Mouse (Mus musculus) layer of hippocampus, adult 18-20 months (tissue): ENCODE data around the gene Magea2. TPM values are rescaled to one million over a fixed set of nuclear protein-coding genes. Genes with fewer than 3 reads are reported as not detected.
"Not testable (repeated sequence)": the region's sequence is repeated elsewhere in the genome, so short reads cannot be mapped to it uniquely, and the experiment has no call there.

Source experiments
- DNase-seq, 2 experiments: peaks; one replicate each; pipeline ENCODE4 v3.0.0; 2022; ENCODE audit warnings: low spot score in 2 of 2
- long read RNA-seq: library from polyadenylated mRNA; stranded (forward); transcript quantifications from one replicate; pipeline ENCODE4 v2.0.0, GENCODE M21; 2021
- total RNA-seq, 2 experiments: library from RNA; stranded (reverse); gene quantifications; 2 replicates each; pipeline ENCODE4 v1.2.3; 2021

Gene Magea2
- total RNA-seq: not detected
- long read RNA-seq: 0 reads

GRCm38 (mm10) chrX:155093566-155093965, at the start of gene Magea2:
Gene Magea2, minus strand, starts transcription at chrX:155093666.
- DNase-seq: not testable (repeated sequence)

GRCm38 (mm10) chrX:155128312-155128711, 34.8 kb upstream of the Magea2 start, which contains the start of gene Cldn34b2:
Gene Cldn34b2, minus strand, starts transcription at chrX:155128412.
- not testable (repeated sequence) for DNase-seq

- DNase-seq: peak in 1 of 2 experiments; percentile 32
These were observed 4.6 kb upstream of the Magea2 start for GRCm38 (mm10) chrX:155098024-155098423.

GRCm38 (mm10) chrX:155089693-155090092, 3.8 kb downstream of the Magea2 start, which contains the start of gene Magea1:
Gene Magea1, minus strand, starts transcription at chrX:155089793.
- DNase-seq: not testable (repeated sequence)

GRCm38 (mm10) chrX:155063045-155063444, 30.4 kb downstream of the Magea2 start, which contains the start of gene Magea5:
Gene Magea5, minus strand, starts transcription at chrX:155063145.
- not testable (repeated sequence) for DNase-seq

GRCm38 (mm10) chrX:154995750-154996149, 97.7 kb downstream of the Magea2 start, which contains the start of gene Magea8:
Gene Magea8, minus strand, starts transcription at chrX:154995850.
- DNase-seq: not testable (repeated sequence)

Other genes with a start within 250 kb of the Magea2 start
- not detected for gene Cldn34b1, start 203.4 kb downstream of the Magea2 start, total RNA-seq
- gene Magea6, start 157.7 kb downstream of the Magea2 start, total RNA-seq: not detected
- not detected for gene Magea3, start 144.2 kb downstream of the Magea2 start, total RNA-seq
- gene Magea8, start 97.8 kb downstream of the Magea2 start, total RNA-seq: not detected
- not detected for gene Magea5, start 30.5 kb downstream of the Magea2 start, total RNA-seq
- not detected for gene Magea1, start 3.9 kb downstream of the Magea2 start, total RNA-seq
- gene Cldn34b2, start 34.7 kb upstream of the Magea2 start, total RNA-seq: not detected
- gene Sat1, start 122.8 kb upstream of the Magea2 start, total RNA-seq: 10 to 100 TPM; 73.8 to 80.7 TPM
- gene Acot9, start 168.8 kb upstream of the Magea2 start, total RNA-seq: 10 to 100 TPM; 18.0 to 20.3 TPM
- gene Prdx4, start 247.1 kb upstream of the Magea2 start, total RNA-seq: 10 to 100 TPM; 15.2 to 19.8 TPM